Comparison of ENCODE assay signal across 14 mouse cellular contexts in the genomic region with DNA sequence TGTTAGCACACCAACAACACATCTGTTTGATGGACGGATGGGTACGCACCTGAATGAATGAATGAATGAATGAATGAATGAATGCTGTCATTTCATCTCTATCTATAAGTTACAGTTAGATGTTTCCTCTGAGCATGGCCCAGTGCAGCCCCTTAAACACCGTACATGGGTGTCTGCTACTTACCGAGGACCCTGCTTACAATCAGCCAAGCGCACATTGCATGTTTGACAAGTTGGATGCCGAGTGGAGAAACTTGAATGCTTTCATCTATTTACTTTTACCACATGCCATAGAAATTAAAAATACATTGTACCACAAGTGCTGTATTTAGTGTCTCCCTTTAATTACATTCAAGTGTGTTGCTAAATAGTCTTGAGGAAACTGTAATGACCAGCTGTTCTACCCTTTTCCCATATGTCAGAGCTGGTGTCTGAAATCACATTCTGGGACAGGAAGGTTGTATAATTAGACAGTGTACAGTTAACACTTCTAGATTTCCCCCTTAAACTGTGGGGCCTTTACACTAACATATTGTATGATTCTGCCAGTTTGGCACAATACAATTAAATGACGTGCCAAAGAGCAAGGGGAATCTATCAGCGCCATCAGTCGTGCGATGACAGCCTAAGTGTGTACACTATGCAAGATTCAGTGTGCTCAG.
"Had no signal": no experiment of that assay in that cellular context is flagged by ENCODE, and none has a peak within 500 bp of the region (broad histone marks: within the 10 kb centered on the region; RNA-seq: fewer than 3 reads in every experiment).

No protein-coding gene starts in this region.

- H3K27ac ChIP-seq: kidney, postnatal 0 days; limb, embryonic 13.5 days; liver, embryonic 15.5 days; midbrain, embryonic 13.5 days; stomach, postnatal 0 days had no signal

- H3K4me2 ChIP-seq: limb, embryonic 13.5 days; liver, embryonic 15.5 days; midbrain, embryonic 13.5 days had no signal

- H3K9me3 ChIP-seq: liver, embryonic 15.5 days had no signal

- ATAC-seq: lung, postnatal 0 days; midbrain, embryonic 13.5 days had no signal

- H3K36me3 ChIP-seq: limb, embryonic 13.5 days; liver, embryonic 15.5 days; midbrain, embryonic 13.5 days had no signal

- H3K4me1 ChIP-seq: limb, embryonic 13.5 days; liver, embryonic 15.5 days had no signal

- H3K9ac ChIP-seq: limb, embryonic 13.5 days; liver, embryonic 15.5 days; midbrain, embryonic 13.5 days had no signal

- H3K27me3 ChIP-seq: limb, embryonic 13.5 days; liver, embryonic 15.5 days had no signal

- H3K4me3 ChIP-seq: limb, embryonic 13.5 days; liver, embryonic 15.5 days; midbrain, embryonic 13.5 days had no signal

- DNase-seq: kidney, adult 9 months; kidney, postnatal 36 days; left cerebral cortex, postnatal 4 days; lung, adult 2 months; lung, postnatal 36 days; right cerebral cortex, postnatal 25 days; thymus, adult 18-20 months; thymus, postnatal 14 days had no signal
